Mouse (Mus musculus) thymus, postnatal 25 days (tissue): ENCODE measurements at regions not wholly inside any gene's neighbourhood (a gene's known extent, or its start where the extent isn't known, plus 50 kb on each side); places are given as distances from the start of the nearest gene placed in this dataset.

Experiments used
- DNase-seq: peaks from one replicate; pipeline ENCODE4 v3.0.0; 2022

DNA sequence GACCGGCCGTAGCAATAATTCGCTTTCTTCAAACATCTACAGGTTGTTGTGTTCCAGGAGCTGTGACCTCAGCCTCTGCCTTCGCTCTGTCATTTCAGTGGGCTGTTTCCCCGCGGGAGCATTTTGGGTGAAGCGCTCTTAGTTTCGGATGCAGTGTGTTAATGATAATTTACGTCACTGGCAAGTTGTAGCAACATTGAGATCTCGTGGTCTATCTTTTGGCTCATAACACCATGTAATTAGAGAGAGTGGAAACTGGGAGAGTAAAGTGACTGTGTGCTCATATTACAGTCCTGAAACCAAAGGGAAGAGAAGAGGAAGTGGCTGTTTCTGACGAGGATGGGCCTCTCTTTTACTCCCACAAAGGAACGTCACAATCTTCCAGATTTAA is 171.4 kb upstream of the Map3k1 start:
- no peak for DNase-seq

- DNase-seq, result no peak
Measured at GRCm38 (mm10) chr13:111981103-111981502, 172.3 kb upstream of the Map3k1 start.

DNA sequence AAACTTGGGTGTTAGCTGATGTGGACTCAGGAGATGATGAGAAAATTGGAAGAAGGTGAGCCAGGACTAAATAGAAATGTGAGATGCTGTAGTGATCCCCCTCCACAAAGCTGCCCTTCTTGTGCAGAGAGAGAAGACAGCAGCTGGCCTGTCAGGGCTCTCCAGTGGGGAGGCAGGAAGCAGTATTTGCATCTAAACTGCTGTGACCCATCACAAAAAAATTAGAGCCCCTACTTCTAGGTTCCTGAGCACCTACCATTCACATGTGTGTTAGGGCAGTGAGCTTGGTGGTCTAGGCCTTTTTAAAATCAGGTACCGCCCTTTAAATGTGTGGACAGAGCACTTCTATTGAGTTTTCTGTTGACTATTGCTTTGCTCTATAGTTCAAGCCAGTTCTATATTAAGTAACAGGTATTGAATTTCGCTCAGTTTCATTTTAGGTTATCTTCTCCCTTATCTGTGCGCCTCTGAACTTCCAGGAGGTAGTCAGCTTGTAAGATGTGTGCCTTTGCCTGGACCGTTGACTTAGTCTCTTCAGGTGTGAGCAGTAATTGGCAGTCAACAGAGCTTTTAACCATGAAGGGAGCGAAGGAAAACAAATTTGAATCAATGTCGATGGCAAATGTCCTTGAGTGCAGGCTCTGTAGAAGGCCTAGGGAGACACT is 174.1 kb upstream of the Map3k1 start:
- no peak for DNase-seq

- DNase-seq, result peak; percentile 73
Measured at GRCm38 (mm10) chr13:111984081-111984574, 175.3 kb upstream of the Map3k1 start.

DNA sequence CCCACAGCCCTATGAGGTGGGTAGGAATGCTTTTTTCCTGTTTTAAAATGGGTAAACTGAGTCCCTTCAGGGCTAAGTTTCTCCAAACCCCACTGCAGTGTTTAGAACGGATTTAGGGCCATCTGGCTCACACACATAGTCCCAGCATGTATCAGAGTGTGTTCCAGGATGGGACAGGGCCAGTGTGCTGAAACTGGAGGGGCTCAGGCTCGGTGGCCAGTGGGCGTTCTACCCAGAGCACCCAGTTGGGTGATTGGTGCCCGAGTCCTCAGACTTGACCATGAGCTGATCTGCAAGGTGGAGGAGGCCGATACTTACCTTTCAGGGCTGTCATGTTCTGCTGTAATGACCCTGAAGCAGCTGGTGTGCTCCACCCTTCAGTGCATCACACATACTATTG is 176.6 kb upstream of the Map3k1 start:
- no peak for DNase-seq

DNA sequence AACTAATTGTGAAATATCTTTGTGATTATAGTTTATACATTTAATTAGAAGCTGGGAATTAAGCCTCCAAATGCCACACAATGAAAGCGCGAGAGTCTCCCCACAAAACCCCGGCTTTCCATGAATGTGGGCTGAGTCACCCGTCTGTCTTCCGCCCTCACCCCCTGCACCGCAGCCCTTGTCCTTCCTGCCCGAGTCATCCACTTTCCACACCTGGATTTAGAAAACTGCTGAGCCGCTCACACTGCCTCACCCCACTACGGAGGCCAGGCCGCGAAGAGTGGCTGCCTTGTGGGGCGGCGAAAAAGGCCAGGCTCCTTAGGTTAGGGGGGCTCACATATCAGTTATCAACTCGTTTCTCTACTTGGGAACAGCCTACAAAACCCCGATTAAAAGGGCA is 177.9 kb upstream of the Map3k1 start:
- DNase-seq, result peak; percentile 60

- no peak for DNase-seq
Measured at GRCm38 (mm10) chr13:111987420-111987819, 178.6 kb upstream of the Map3k1 start.

- no peak for DNase-seq
Measured at GRCm38 (mm10) chr13:111990913-111991534, 182.2 kb upstream of the Map3k1 start.

GRCm38 (mm10) chr13:111992075-111992847 is 183.5 kb upstream of the Map3k1 start:
- no peak for DNase-seq

DNA sequence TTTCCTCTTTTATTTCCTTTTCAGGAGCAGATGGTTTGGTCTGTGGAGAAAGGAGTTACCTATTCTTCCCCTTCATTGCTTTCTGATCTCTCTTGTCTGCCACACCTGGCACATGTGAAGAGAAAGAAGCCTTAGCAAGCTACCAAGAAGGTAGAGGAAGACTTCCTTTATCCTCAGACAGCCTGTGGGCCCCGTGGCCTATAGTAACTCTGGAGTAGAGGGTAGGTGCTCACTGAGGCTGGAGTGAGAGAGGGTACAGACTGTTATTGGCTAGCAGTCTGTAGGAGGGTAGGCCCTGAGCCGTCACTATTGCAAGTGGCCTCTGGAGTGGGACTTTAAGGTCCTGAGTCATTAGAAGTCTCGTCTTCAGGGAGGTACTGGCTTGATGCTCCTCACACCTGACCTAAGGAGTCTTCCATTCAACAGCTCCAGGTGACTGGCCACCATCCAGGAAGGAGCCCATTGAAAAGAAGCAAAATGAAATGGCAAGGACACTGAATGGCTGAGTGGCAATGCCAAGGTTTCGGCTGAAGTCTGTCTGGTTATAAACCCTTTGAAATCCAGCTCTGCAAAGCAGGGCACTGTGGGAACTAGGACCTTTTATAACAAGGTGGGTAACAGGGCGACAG is 186.2 kb upstream of the Map3k1 start:
- peak; percentile 48 for DNase-seq

GRCm38 (mm10) chr13:111995716-111996115 is 186.9 kb upstream of the Map3k1 start:
- peak; percentile 47 for DNase-seq

GRCm38 (mm10) chr13:111996910-111997309 is 188.1 kb upstream of the Map3k1 start:
- DNase-seq, result no peak

GRCm38 (mm10) chr13:111997980-111998945 is 189.5 kb upstream of the Map3k1 start:
- DNase-seq, result no peak

DNA sequence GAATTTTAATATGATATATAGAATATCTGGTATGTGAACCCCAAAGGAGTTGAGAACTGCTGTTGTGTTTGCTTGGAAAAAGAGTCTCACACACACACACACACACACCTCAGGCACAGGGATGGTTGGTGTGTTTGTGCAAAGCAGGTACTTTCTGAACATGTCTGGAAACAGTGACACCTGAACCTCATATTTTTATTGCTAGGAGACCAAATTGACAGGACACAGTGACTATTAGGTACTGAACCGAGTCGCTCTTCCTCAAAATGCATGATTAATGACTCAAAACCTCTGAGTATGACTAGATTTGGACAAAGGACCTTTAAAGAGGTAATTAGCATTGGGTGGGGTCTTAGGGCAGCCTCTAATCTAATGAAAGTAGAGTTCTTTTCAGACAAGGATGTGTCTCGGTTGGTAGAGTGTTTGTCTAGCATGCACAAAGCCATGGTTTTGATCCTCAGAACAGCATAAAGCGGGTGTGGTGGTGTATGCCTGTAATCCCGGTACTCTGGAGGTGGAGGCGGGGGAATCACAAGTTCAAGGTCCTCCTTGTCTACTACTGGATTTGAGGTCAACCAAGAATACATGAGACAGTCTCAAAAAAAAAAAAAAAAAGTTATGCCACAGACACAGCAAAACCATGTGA is 191.0 kb upstream of the Map3k1 start:
- no peak for DNase-seq

GRCm38 (mm10) chr13:112000293-112000665 is 191.5 kb upstream of the Map3k1 start:
- DNase-seq, result peak; percentile 39

DNA sequence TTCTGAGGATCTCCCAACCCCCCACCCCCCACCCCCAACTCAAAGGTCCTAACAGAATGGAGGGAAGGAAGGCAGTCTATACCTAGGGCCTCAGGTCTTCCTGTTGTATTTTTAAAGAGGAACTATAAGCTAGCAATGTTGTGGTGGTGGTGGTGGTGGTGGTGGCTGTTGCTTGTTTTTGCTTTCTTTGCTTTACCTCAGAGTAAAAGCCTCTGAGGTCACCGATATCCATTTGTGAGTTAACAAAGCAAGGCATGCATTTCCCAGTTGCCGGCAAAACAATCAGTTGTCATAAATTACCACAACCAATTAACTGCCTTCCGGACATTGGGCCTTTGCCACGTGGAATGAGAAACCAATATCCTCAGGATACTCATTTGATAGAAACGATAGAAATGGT is 191.9 kb upstream of the Map3k1 start:
- no peak for DNase-seq

DNA sequence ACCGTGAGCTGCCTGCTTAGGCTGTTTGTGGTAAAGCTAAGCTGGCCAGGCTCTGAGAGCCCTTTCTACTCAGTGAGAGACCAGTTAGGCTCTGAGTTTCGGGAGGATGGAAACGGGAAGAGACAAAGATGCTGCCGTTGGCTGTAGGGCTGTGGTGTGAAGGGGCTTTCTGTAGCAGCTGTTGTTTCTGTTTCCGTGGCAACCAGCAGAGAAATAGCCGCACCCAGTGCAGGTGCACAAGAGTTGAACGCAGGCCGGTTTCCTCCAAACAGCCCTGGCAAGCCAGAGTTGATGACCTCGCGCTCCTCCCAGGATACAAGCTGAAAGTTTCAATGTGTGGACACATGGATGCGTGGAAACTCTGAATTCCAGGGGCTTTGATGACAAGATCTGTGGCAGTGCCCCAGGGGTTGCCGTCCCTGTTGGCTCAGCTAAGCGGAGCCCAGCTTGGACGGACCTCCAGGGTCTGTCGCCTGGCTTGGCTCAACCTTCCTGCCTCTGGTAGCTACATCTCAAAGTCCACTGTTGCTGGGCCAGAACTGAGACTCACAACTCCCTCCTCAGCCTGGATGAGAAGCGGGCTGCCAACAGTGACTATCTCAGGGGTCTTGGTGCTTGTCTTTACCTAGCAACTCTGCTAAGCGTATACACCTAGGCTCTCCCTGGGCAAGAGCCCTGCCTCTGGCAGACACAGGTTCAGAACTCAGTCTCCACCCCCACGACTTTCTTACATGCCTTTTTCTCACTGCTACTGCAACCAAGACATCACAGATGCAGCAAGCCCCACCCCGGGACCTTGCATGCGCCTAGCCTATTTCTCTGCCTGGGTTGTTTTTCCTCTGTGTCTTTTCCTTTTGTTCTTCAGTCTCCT is 192.6 kb upstream of the Map3k1 start:
- peak; percentile 85 for DNase-seq

DNA sequence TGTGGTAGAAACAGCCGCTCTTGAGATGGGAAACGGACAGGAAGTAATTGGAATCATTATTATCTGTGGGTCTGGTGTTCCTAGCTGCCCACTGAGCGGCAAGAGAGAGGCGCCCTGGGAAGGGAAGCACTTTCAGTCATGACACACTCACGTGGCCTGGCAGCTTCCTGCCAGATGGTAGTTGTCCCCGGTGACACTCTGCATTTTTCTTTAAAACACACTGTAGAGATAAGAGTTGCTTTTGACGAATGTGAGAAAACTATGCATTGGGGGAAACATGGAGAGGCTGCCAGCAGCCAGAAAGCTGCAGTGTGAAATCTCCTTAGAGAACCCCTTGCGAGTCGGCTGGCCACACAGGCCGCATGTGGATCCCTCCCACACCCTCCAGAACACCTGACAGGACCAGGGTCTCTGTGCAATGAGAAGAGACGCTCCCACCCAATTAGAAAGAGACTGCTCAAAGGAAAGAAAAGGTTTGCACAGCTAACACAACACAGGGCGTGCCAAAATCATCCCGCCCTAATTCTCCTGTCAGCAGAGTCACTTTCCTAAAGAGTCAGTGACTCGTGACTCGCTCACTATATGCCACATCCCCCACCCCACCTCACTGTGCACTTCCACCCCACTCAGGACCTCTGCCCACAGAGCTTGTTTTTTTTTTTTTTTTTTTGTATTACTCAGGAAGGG is 194.0 kb upstream of the Map3k1 start:
- peak; percentile 78 for DNase-seq

GRCm38 (mm10) chr13:112003445-112003844 is 194.7 kb upstream of the Map3k1 start:
- no peak for DNase-seq

- no peak for DNase-seq
Measured at GRCm38 (mm10) chr13:112004126-112004525, 195.3 kb upstream of the Map3k1 start.
